Mouse (Mus musculus): ENCODE measurements around the gene Clip3.

- TF ChIP-seq CTCF (IDR thresholded peaks at IDR 0.05; ENCODE audit: low read depth, low read length) (peak; percentile 83), POLR2AphosphoS5 (IDR thresholded peaks at IDR 0.05; ENCODE audit: insufficient replicate concordance, low read depth, low read length) (no peak), GATA2 (IDR thresholded peaks at IDR 0.05; ENCODE audit: borderline replicate concordance, low read depth, low read length) (no peak), GATA1 (IDR thresholded peaks at IDR 0.05; ENCODE audit: borderline replicate concordance, low read length) (no peak), TAL1 (conservative IDR thresholded peaks at IDR 0.05; ENCODE audit: low read depth, low read length) (no peak)
Measured at GRCm38 (mm10) chr7:30325364-30325763, 33.8 kb downstream of the Clip3 start.
